8 mouse cellular contexts compared by ENCODE assay signal in genomic region chr9:56223429-56224051, GRCm38 (mm10). TPM values are rescaled to one million over a fixed set of nuclear protein-coding genes. Genes with fewer than 3 reads are reported as not detected.
DNase-seq lines count a peak whose midpoint lies in the region; ATAC-seq lines count a peak whose summit lies in the region.
"Not testable (repeated sequence)": the region's sequence is repeated elsewhere in the genome, so short reads cannot be mapped to it uniquely, and the experiment has no call there.

No protein-coding gene starts in this region.

- H3K9me3 ChIP-seq in embryonic facial prominence, embryonic 10.5 days; hindbrain, embryonic 16.5 days (ENCODE audit: control insufficient read depth, low read length); liver, embryonic 16.5 days (replicated peaks; ENCODE audit: control insufficient read depth, low read length); stomach, embryonic 16.5 days (replicated peaks; ENCODE audit: control insufficient read depth, low read length): not testable (repeated sequence)

- WGBS in embryonic facial prominence, embryonic 10.5 days: 25% methylated on average over 45 of the region's 45 CpGs
- WGBS in hindbrain, embryonic 16.5 days: 39% methylated on average over 27 of the region's 45 CpGs
- 50% methylated on average over 32 of the region's 45 CpGs for WGBS in liver, embryonic 16.5 days (ENCODE audit: insufficient replicate concordance)
- WGBS in stomach, embryonic 16.5 days: 31% methylated on average over 35 of the region's 45 CpGs

- peaks cover 27% of the 10 kb centered on the region for H3K27me3 ChIP-seq in embryonic facial prominence, embryonic 10.5 days (replicated peaks; ENCODE audit: low read depth, poor library complexity, severe bottlenecking)
- H3K27me3 ChIP-seq in hindbrain, embryonic 16.5 days (replicated peaks; ENCODE audit: control insufficient read depth, insufficient read depth, low read length); liver, embryonic 16.5 days (ENCODE audit: control insufficient read depth, insufficient read depth, low read depth, low read length); stomach, embryonic 16.5 days (ENCODE audit: control insufficient read depth, insufficient read depth, low read length): not testable (repeated sequence)

- H3K4me3 ChIP-seq in embryonic facial prominence, embryonic 10.5 days: peak overlapping the region; percentile 40
- peak overlapping the region; percentile 25 for H3K4me3 ChIP-seq in hindbrain, embryonic 16.5 days (ENCODE audit: low read length)
- H3K4me3 ChIP-seq in liver, embryonic 16.5 days (ENCODE audit: low read depth, low read length); stomach, embryonic 16.5 days (replicated peaks; ENCODE audit: low read length): not testable (repeated sequence)

- H3K4me2 ChIP-seq in hindbrain, embryonic 16.5 days (ENCODE audit: low read length): peak overlapping the region; percentile 40
- not testable (repeated sequence) for H3K4me2 ChIP-seq in liver, embryonic 16.5 days (ENCODE audit: low read depth, low read length); stomach, embryonic 16.5 days (ENCODE audit: low read depth, low read length)

- not testable (repeated sequence) for DNase-seq in embryonic facial prominence, embryonic 10.5 days (ENCODE audit: low spot score)
- peak; percentile 58 for DNase-seq in layer of hippocampus, adult 9-11 months
- DNase-seq in natural killer cell, adult 2 months (ENCODE audit: low spot score in 2 of 2): peak; percentile 80 to 83

- peaks cover 14% of the 10 kb centered on the region for H3K36me3 ChIP-seq in embryonic facial prominence, embryonic 10.5 days (replicated peaks)
- H3K36me3 ChIP-seq in hindbrain, embryonic 16.5 days (ENCODE audit: control insufficient read depth, insufficient read depth, low read length); liver, embryonic 16.5 days (ENCODE audit: control insufficient read depth, insufficient read depth); stomach, embryonic 16.5 days (ENCODE audit: control insufficient read depth, insufficient read depth, low read length): not testable (repeated sequence)

- ATAC-seq in activated CD4-positive, CD25-positive, alpha-beta regulatory T cell, adult 4 months: peak; percentile 96
- ATAC-seq in granulocyte monocyte progenitor cell, adult 5-6 weeks (replicated peaks; ENCODE audit: poor library complexity, severe bottlenecking): peak; percentile 100
- ATAC-seq in hindbrain, embryonic 16.5 days: peak; percentile 100
- peak; percentile 100 for ATAC-seq in liver, embryonic 16.5 days (ENCODE audit: low read depth)
- peak; percentile 100 for ATAC-seq in stomach, embryonic 16.5 days (ENCODE audit: insufficient read depth, low FRiP score)

- H3K27ac ChIP-seq in embryonic facial prominence, embryonic 10.5 days (replicated peaks); hindbrain, embryonic 16.5 days (ENCODE audit: low read depth, low read length); liver, embryonic 16.5 days (ENCODE audit: low read length); stomach, embryonic 16.5 days (ENCODE audit: low read length): not testable (repeated sequence)

- not testable (repeated sequence) for H3K4me1 ChIP-seq in embryonic facial prominence, embryonic 10.5 days; hindbrain, embryonic 16.5 days (ENCODE audit: control insufficient read depth, insufficient read depth, low read depth, low read length); liver, embryonic 16.5 days (ENCODE audit: control insufficient read depth, low read depth, low read length); stomach, embryonic 16.5 days (ENCODE audit: control insufficient read depth, insufficient read depth, low read length)

- not testable (repeated sequence) for H3K9ac ChIP-seq in hindbrain, embryonic 16.5 days (ENCODE audit: low read depth, low read length); liver, embryonic 16.5 days (ENCODE audit: low read depth, low read length); stomach, embryonic 16.5 days (ENCODE audit: low read length)

RNA-seq across cellular contexts. Expression of gene Tspan3, which starts 58.3 kb away (rescaled TPM):
- 10 to 100 TPM; 31.0 to 31.4 TPM for polyA plus RNA-seq in activated CD4-positive, CD25-positive, alpha-beta regulatory T cell, adult 4 months (2017; shearing (Covaris generic))
- polyA plus RNA-seq in embryonic facial prominence, embryonic 10.5 days (2016; fragmentation: Nextera tagmentation; extraction: Ambion mirVana): 474 and 482 TPM in 2 replicates
- total RNA-seq in granulocyte monocyte progenitor cell, adult 5-6 weeks (2014; fragmentation: Nextera tagmentation): 58.3 and 66.0 TPM in 2 replicates
- 28.0 and 50.9 TPM in 2 replicates for total RNA-seq in granulocyte monocyte progenitor cell, adult 5-6 weeks (2017)
- polyA plus RNA-seq in hindbrain, embryonic 16.5 days (2015; fragmentation: Nextera tagmentation; extraction: Ambion mirVana): 641 and 689 TPM in 2 replicates
- polyA plus RNA-seq in liver, embryonic 16.5 days (2015; fragmentation: Nextera tagmentation; extraction: Ambion mirVana): 21.7 and 27.5 TPM in 2 replicates
- polyA plus RNA-seq in stomach, embryonic 16.5 days (2015; fragmentation: Nextera tagmentation; extraction: Ambion mirVana): 399 and 420 TPM in 2 replicates

Comparison
In these comparisons a context has a peak if more than half of its experiments do, and no peak if none do; other contexts are left out.
1. RNA of gene Tspan3, which starts 58.3 kb away (polyA plus RNA-seq): 641 to 689 TPM in hindbrain, embryonic 16.5 days, 474 to 482 TPM in embryonic facial prominence, embryonic 10.5 days and 399 to 420 TPM in stomach, embryonic 16.5 days; 31.0 to 31.4 TPM in activated CD4-positive, CD25-positive, alpha-beta regulatory T cell, adult 4 months and 21.7 to 27.5 TPM in liver, embryonic 16.5 days; every median in the first group is over 10 times any median in the second.
2. Peak in every context shown above with its lines, with median percentiles within 50 percentile points of each other: ATAC-seq.